Mouse (Mus musculus) gastrocnemius, adult 2 months (tissue): ENCODE measurements around the gene Tpst2. TPM values are rescaled to one million over a fixed set of nuclear protein-coding genes. Genes with fewer than 3 reads are reported as not detected.
A peak's percentile ranks its signal among the peaks of the same experiment; 100 is the strongest.
"Not testable (repeated sequence)": the region's sequence is repeated elsewhere in the genome, so short reads cannot be mapped to it uniquely, and the experiment has no call there.

Source experiments
- DNase-seq: peaks from one replicate; pipeline ENCODE4 v3.0.0; 2022
- H3K27ac ChIP-seq: fragments of 200-600 bp; 2 replicates; pipeline ENCODE4 v1.8.1; 2022; ENCODE audit warnings: mild to moderate bottlenecking
- H3K4me3 ChIP-seq: fragments of 200-600 bp; 2 replicates; pipeline ENCODE4 v1.8.1; 2022; ENCODE audit warnings: mild to moderate bottlenecking, moderate library complexity
- CTCF ChIP-seq: fragments of 200-600 bp; IDR thresholded peaks from 2 replicates; pipeline ENCODE4 v1.8.1; 2022; ENCODE audit warnings: antibody characterized with exemption, mild to moderate bottlenecking, moderate library complexity
- intact Hi-C: fragments of 180-260 bp; cut with DNase I; formaldehyde crosslinking; loops from one replicate; pipeline ENCODE4 v1.15.1; 2025
- total RNA-seq, 2 experiments: library from RNA; stranded (reverse); gene quantifications; 2 replicates each; pipeline ENCODE4 v1.2.3; 2021

Gene Tpst2
- total RNA-seq, 2 experiments from 2014 or later = 12.6 to 25.4 TPM

DNA sequence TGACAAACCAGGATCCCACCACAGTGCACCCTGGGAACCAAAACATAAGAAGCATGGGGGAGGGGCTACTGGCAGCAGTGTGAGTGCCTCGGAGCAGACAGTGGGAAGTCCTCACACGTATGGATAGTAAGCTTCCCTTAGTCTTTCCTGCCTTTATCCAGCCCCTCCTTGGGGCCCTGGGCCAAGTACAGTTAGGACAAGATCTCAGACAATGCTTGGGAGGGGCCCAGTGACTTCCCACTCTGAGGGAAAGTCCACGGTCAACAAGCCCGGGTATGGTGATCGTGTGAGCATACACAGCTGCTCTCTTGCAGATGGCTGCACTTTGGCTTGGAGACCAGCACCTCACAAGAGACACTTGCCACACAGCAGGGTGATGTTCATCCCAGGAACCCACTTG is 40.8 kb downstream of the Tpst2 start:
- intact Hi-C loops = no loop called here
- peak; percentile 28 for DNase-seq
- Histone ChIP-seq H3K27ac (0 out of 2 replicates have a peak overlapping the region, but pooled peaks have one; percentile 4), H3K4me3 (no peak overlapping the region)
- no peak for TF ChIP-seq CTCF

DNA sequence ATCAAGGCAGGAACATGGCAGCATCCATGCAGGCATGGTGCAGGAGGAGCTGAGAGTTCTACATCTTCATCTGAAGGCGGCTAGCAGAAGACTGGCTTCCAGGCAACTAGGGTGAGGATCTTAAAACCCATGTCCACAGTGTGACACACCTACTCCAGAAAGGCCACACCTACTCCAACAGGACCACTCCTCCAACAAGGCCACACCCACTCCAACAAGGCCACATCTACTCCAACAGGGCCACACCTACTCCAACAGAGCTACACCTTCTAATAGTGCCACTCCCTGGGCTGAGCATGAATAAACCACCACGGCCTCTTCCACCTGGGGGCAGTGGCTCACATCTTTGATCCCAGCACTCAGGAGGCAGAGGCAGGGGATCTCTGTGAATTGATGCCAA is 42.9 kb downstream of the Tpst2 start:
- intact Hi-C loops, H3K4me3 ChIP-seq, H3K27ac ChIP-seq: not testable (repeated sequence)
- DNase-seq = peak; percentile 10

DNA sequence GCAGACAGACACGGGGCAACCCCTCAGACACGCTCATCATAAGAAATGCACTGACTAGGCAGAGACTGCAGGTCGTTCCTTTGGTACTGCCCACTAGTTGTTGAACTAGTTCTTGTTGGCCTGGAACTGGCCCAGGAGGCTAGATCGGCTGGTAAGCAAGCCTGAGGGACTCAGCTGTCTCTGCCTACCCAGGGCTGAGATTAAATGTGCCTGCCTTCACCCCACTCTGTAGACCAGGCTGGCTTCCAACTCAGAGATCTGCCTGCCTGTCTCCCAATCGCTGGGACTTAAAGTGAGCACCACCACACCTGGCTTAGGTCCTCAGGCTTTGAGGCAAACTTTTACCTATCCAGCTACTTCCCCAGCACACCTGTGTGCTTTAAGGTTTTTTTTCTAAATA is 43.9 kb downstream of the Tpst2 start:
- Histone ChIP-seq H3K27ac (no peak overlapping the region), H3K4me3 (no peak overlapping the region)
- no peak for TF ChIP-seq CTCF
- intact Hi-C loops = no loop called here
- DNase-seq = peak; percentile 14

DNA sequence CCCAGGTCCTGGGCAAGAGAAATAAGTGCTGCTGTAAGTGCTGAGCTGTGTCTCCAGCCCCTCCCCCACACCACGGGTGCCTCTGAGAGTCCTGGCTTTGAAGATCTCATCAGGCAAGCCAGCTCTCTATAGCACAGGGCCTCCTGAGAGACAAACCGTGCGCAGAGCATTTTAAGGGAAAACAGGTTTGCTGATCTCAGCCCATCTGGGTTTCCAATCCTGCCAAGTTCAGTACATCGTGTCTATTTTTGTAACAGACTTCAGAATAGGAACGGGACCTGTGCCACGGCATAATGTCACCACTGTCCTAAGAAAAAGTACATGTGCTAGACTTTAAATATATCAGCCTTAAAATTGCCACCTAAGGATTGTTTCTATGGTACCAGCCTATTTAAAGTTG is 44.4 kb downstream of the Tpst2 start:
- intact Hi-C loops = no loop called here
- no peak overlapping the region for H3K4me3 ChIP-seq
- peak overlapping the region; percentile 38; the same call in 1 of the 2 replicates for H3K27ac ChIP-seq
- DNase-seq = peak; percentile 27
- no peak for TF ChIP-seq CTCF

DNA sequence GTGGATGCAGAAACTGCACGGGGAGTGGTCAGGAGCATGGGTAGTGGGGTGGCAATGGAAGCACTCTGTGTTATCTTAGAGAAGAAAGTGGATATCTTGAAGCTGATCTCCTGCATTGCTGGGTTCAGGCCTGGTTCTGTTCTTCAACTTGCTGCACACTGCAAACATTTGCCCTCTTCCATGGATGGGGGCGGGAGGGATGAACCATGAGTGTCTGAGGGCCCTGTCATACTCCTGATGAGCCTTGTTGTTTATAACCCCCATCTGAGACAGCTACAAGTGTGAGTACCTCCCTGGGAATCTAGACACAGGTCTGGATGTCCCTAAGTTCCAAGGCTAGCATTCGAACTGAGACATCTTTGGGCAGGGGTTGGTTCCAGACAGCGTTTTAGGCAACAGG is 44.9 kb downstream of the Tpst2 start:
- no peak overlapping the region for H3K4me3 ChIP-seq
- no peak for TF ChIP-seq CTCF
- intact Hi-C loops = no loop called here

DNA sequence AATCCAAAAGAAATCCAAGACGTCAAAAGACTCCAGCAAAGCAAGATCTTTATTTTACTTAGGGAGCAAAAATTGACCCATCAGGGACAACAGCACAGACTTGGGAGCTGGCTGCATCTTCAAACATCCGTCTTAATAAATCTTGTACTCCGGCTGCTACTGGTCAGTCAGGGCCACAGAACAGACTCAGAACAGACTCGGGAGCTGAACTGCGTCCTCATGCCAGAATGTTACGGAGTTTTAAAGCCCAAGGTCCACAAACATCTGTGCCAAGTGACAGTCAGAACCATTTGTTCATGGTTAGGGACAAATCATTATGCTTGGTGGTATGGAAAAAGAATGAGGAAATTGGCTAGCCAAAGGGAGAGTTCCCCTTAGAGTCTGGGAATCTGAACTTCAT is 46.8 kb downstream of the Tpst2 start:
- TF ChIP-seq CTCF = no peak
- Histone ChIP-seq H3K4me3 (no peak overlapping the region), H3K27ac (no peak overlapping the region)
- intact Hi-C loops = no loop called here
- DNase-seq = no peak

More for the DNA sequence above, 44.9 kb downstream of the Tpst2 start:
- peak overlapping the region; percentile 38; the same call in 1 of the 2 replicates for H3K27ac ChIP-seq
- no peak for DNase-seq

DNA sequence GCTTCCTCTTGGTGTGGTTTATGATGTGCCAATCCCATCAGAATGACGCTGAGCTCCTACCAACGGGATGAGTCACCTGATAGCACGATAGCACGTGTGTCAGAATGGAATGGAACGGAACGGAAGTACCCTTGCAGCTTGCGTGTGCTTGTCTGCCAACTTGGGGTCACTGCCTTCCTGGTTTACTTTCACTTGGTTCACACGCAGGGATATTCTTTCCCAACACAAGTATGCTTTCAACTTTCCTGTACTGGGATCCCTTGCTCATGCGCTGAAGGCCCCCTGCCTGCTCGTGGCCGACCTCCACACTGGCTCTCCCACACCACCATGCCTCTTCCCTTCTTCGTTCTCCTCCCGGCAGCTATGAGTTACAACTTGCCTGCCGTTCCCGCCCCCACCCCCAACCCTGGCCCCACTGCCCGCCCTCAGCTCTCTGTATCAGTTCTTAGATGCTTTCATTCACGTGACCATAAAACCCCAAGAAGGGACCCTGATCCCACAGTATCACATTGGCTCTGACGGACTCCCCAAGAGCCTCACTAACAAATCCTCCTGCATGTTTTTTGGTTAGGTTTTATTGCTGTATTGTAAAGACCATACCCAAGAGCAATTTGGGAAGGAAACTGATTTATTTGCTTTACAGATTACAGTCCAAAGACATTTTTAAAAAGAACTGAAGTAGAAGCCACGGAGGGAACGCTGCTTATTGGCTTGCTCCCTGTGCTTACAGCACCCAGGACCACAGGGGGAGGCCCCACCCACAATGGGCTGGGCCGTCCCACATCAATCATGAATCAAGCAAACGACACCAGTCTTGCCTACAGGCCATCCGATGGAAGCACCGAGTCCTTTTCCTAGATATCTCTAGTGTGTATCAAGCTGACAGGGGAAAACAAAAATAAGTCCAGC is 48.4 kb downstream of the Tpst2 start:
- intact Hi-C loops = no loop called here
- DNase-seq = peak; percentile 37
- H3K4me3 ChIP-seq = peak overlapping the region; percentile 95

DNA sequence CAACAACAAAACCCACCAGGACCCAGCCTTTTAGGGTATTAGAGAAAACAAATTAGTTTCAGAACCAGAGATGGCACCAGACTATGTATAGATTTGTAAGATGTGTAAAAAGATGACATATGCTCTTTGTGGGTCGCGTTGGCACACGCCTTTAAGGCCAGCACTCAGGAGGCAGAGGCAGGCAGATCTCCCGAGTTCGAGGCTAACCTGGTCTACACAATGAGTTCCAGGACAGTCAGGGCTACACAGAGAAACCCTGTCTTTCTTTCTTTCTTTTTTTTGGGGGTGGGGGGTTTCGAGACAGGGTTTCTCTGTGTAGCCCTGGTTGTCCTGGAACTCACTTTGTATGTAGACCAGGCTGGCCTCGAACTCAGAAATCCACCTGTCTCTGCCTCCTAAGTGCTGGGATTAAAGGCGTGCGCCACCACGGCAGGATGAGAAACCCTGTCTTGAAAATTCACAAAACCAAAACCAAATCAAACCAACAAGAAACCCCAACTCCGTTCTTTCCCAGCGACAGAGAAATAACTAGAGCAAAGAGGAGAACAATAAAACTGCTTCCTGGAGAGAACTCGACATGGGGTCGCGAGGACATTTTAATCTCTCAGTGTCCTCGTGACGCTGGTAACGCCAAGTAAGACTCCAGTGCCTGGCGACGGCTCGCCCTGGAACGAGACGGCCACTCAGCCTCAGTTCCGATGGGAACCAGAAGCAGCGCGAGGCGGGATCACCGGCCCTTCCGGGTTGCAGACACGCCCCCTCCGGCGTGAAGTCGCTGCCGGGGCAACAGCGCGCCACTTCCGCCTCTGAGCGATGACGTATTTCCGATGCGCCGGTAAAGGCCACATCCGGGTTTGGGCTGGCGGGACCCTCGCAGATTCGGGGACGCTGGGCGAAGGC is 49.3 kb downstream of the Tpst2 start, which contains the start of gene Tfip11:
Tfip11 (plus strand) TSS at position 813 of the 900 bp plus-strand sequence.
- Histone ChIP-seq H3K27ac (peak within 1 kb of the TSS; percentile 89), H3K4me3 (peak within 1 kb of the TSS; percentile 95)
- peak; percentile 96 for DNase-seq
- peak; percentile 8; the same call in 1 of the 2 replicates for TF ChIP-seq CTCF
- intact Hi-C loops = loop anchor here (1.0 to 2.0 kb wide), 2 partner anchors 18 to 51 kb away; partner anchors contain the start of genes Hps4 and Srrd

More for the DNA sequence above, 48.4 kb downstream of the Tpst2 start:
- no peak for TF ChIP-seq CTCF
- peak overlapping the region; percentile 89; the same call in 1 of the 2 replicates for H3K27ac ChIP-seq

DNA sequence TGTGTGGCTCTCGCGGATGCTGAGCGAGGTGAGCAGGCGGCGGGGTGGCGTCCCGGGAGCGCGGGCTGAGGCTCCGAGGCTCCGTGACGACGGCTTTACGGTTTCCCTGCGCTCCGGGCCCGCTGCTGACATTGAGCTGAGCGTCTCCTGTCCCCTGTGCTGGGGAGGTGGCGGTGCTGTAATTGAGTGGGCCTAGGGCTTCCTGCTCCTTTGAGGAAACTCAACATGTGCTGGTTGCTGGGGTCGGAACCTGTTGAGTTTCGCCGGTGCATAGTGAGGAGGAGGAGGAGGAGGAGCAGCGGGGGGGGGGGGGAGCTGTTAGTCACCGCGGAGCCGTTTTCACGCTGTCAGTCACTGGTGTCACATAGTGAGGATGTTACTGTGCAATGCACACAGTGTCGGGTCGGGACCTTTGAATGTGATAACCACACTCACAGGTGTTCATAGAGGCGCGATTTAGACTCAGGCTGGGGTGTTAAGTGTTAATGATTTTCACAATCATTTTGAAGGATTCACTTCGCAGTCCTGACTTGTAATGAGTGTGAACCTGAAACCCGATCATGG is 50.0 kb downstream of the Tpst2 start:
- no peak for TF ChIP-seq CTCF
- H3K27ac ChIP-seq = peak overlapping the region; percentile 89
- peak overlapping the region; percentile 95 for H3K4me3 ChIP-seq
- DNase-seq = no peak
- intact Hi-C loops = loop anchor here (1.0 to 2.0 kb wide), 2 partner anchors 17 to 52 kb away; partner anchors contain the start of genes Hps4 and Srrd

DNA sequence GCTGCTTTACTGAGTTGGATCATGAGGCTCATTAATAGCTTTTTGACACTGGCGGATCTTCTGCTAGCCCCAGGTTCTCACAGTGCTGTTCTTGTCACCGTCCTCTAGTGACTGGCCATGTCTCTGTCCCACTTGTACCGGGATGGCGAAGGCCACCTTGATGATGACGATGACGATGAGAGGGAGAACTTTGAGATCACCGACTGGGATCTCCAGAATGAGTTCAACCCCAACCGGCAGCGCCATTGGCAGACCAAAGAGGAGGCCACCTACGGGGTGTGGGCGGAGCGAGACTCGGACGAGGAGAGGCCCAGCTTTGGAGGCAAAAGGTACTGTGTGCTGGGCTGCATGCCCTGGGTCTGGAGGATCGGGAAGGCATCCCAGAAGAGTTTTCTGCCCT is 51.4 kb downstream of the Tpst2 start:
- DNase-seq = no peak
- no peak for TF ChIP-seq CTCF
- no peak overlapping the region for H3K4me3 ChIP-seq
- no peak overlapping the region for H3K27ac ChIP-seq
- intact Hi-C loops = loop anchor here (2.0 kb wide), 1 partner anchor 53 kb away; no protein-coding TSS in a partner anchor

DNA sequence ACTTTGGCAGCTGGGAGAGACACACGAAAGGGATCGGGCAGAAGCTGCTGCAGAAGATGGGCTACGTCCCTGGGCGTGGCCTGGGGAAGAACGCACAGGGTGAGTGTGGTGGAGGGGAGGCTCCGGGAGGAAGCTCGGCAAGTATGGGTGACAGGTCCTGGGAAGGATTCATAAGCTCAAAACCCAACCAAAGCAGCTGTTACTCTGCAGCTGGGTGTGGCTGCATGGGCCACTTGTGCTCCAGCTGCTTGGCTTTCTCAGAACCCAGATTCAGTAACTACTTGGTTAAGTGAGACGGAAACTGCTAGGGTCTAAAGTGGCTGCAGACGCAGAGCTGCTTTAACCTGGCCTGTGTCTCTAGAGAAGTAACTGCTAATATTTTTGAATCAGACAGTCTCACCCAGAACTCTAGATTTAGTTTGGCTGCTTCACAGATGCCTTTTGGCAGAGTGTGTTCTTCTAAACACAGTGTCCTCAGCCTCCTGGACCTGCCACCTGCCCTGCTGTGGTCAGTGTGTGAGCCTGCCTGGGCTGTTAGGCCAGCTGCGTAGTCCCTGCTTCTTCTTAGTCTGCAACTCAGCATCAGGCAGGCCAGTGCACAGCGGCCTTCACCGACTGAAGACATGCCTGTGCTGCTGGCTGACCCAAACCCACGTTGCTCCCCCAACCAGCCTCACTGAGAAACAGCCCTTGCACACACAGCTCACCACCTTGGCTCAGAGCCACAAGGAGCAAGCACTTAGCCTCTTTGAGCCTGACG is 53.5 kb downstream of the Tpst2 start:
- H3K4me3 ChIP-seq = no peak overlapping the region
- H3K27ac ChIP-seq = no peak overlapping the region
- no peak for DNase-seq
- no peak for TF ChIP-seq CTCF
- intact Hi-C loops = no loop called here

DNA sequence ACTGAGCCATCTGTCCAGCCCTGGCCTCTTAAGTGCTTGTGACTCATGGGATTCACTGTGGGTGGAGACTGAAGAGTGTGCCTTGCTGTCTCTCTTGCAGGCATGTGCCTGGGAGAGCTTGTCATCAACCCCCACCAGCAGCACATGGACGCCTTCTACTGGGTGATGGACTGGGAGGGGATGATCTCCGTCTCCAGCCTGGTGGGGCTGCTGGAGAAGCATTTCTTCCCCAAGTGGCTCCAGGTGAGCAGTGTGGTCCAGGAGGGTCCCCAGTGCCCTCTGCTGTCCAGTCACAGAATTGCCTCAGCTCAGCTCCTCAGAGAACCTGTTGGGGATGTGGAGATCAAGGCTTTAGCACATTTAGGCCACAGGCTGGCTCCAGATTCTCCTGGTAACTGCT is 59.0 kb downstream of the Tpst2 start:
- intact Hi-C loops = loop anchor here (1.0 kb wide), 1 partner anchor 95 kb away; no protein-coding TSS in a partner anchor
- Histone ChIP-seq H3K4me3 (no peak overlapping the region), H3K27ac (no peak overlapping the region)
- TF ChIP-seq CTCF = peak; percentile 84
- peak; percentile 57 for DNase-seq
